Mouse (Mus musculus): ENCODE measurements around the gene Manba. TPM values are rescaled to one million over a fixed set of nuclear protein-coding genes. Genes with fewer than 3 reads are reported as not detected.
A peak's percentile ranks its signal among the peaks of the same experiment; 100 is the strongest.

Gene Manba
- total and polyA plus RNA-seq, 3 experiments = 30.9 to 35.2 (median 31.5) TPM

GRCm38 (mm10) chr3:135586060-135586459 is 100.6 kb downstream of the Manba start:
- Histone ChIP-seq H3K79me2 (replicated peaks; ENCODE audit: control insufficient read depth, extremely low read depth, insufficient read depth, poor library complexity, severe bottlenecking) (no peaks in the 10 kb centered on the region), H3K27ac (ENCODE audit: insufficient read depth, low read depth) (no peak overlapping the region), H3K4me1 (ENCODE audit: control insufficient read depth in 1 of 2, insufficient read depth in 2 of 2) (peaks cover 11 to 41% of the 10 kb centered on the region in 2 experiments), H3K4me2 (ENCODE audit: insufficient read depth, low read depth, poor library complexity, severe bottlenecking) (no peak overlapping the region), H3K36me3 (replicated peaks in 1 of 2; ENCODE audit: control insufficient read depth in 1 of 2, insufficient read depth in 1 of 2, low read length in 1 of 2) (peaks cover 63 to 76% of the 10 kb centered on the region in 2 experiments), H3K4me3 (replicated peaks in 1 of 3; ENCODE audit: low read depth in 2 of 3, low read length in 2 of 3, poor library complexity in 1 of 3) (no peak overlapping the region), H3K9ac (ENCODE audit: insufficient read depth, low read depth) (no peak overlapping the region), H3K9me3 (replicated peaks; ENCODE audit: low read length) (no peaks in the 10 kb centered on the region), H3K27me3 (replicated peaks) (no peaks in the 10 kb centered on the region)
- in situ Hi-C loops (cut with MboI; ENCODE audit: low pct_ligation_motif_present, low pct_unique_long_range_greater_than_20kb, low sequenced_read_pairs) (no loop called here), dilution Hi-C loops (cut with MboI; ENCODE audit: extremely low pct_ligation_motif_present, extremely low pct_unique_long_range_greater_than_20kb, low sequenced_read_pairs) (no loop called here)
- TF ChIP-seq ZNF384 (IDR thresholded peaks at IDR 0.05; ENCODE audit: low read depth, low read length) = peak; percentile 62
- no peak for TF ChIP-seq TBP (conservative IDR thresholded peaks at IDR 0.05; ENCODE audit: low read depth, low read length)
- no peak for DNase-seq (ENCODE audit: extremely low read depth)

- Histone ChIP-seq H3K4me3 (replicated peaks in 1 of 3; ENCODE audit: low read depth in 2 of 3, low read length in 2 of 3, poor library complexity in 1 of 3) (no peak overlapping the region), H3K27me3 (replicated peaks) (no peaks in the 10 kb centered on the region), H3K36me3 (replicated peaks in 1 of 2; ENCODE audit: control insufficient read depth in 1 of 2, insufficient read depth in 1 of 2, low read length in 1 of 2) (peaks cover 67 to 80% of the 10 kb centered on the region in 2 experiments), H3K9me3 (replicated peaks; ENCODE audit: low read length) (no peaks in the 10 kb centered on the region), H3K9ac (ENCODE audit: insufficient read depth, low read depth) (no peak overlapping the region), H3K4me1 (ENCODE audit: control insufficient read depth in 1 of 2, insufficient read depth in 2 of 2) (peaks cover 7 to 37% of the 10 kb centered on the region in 2 experiments), H3K4me2 (ENCODE audit: insufficient read depth, low read depth, poor library complexity, severe bottlenecking) (no peak overlapping the region), H3K79me2 (replicated peaks; ENCODE audit: control insufficient read depth, extremely low read depth, insufficient read depth, poor library complexity, severe bottlenecking) (no peaks in the 10 kb centered on the region), H3K27ac (ENCODE audit: insufficient read depth, low read depth) (no peak overlapping the region; the same call in 1 of the 2 replicates)
- in situ Hi-C loops (cut with MboI; ENCODE audit: low pct_ligation_motif_present, low pct_unique_long_range_greater_than_20kb, low sequenced_read_pairs) = no loop called here
- peak; percentile 60 for DNase-seq (ENCODE audit: extremely low read depth)
- dilution Hi-C loops (cut with MboI; ENCODE audit: extremely low pct_ligation_motif_present, extremely low pct_unique_long_range_greater_than_20kb, low sequenced_read_pairs) = no loop called here
- TF ChIP-seq ZKSCAN1 (IDR thresholded peaks at IDR 0.05; ENCODE audit: borderline replicate concordance, low read depth, low read length) (no peak), KAT2A (IDR thresholded peaks at IDR 0.05; ENCODE audit: insufficient replicate concordance, low read length) (no peak), ELF1 (IDR thresholded peaks at IDR 0.05; ENCODE audit: low read depth, low read length) (no peak), USF1 (IDR thresholded peaks at IDR 0.05; ENCODE audit: low read depth, low read length) (no peak), CTCF (conservative IDR thresholded peaks at IDR 0.05 in 1 of 2, IDR thresholded peaks at IDR 0.05 in 1 of 2; ENCODE audit: low read depth in 2 of 2, low read length in 2 of 2) (no peak), JUN (IDR thresholded peaks at IDR 0.05; ENCODE audit: insufficient read depth, low read depth, low read length) (no peak), USF2 (conservative IDR thresholded peaks at IDR 0.05; ENCODE audit: low read depth, low read length) (no peak), RAD21 (IDR thresholded peaks at IDR 0.05; ENCODE audit: low read depth, low read length) (no peak), E2F4 (IDR thresholded peaks at IDR 0.05; ENCODE audit: insufficient replicate concordance, low read depth, low read length) (no peak), EP300 (IDR thresholded peaks at IDR 0.05; ENCODE audit: low read length) (no peak), MEF2A (IDR thresholded peaks at IDR 0.05; ENCODE audit: borderline replicate concordance, low read depth, low read length) (no peak), UBTF (IDR thresholded peaks at IDR 0.05; ENCODE audit: low read depth, low read length) (no peak), PAX5 (IDR thresholded peaks at IDR 0.05; ENCODE audit: low read length) (no peak), ZC3H11A (IDR thresholded peaks at IDR 0.05; ENCODE audit: low read depth, low read length) (no peak), GABPA (IDR thresholded peaks at IDR 0.05; ENCODE audit: insufficient replicate concordance, low read depth, low read length) (no peak), NELFE (IDR thresholded peaks at IDR 0.05; ENCODE audit: low read depth, low read length) (no peak), MAZ (IDR thresholded peaks at IDR 0.05; ENCODE audit: low read depth, low read length) (no peak), SMC3 (IDR thresholded peaks at IDR 0.05; ENCODE audit: low read depth, low read length) (no peak)
Measured at GRCm38 (mm10) chr3:135586471-135586880, 101.1 kb downstream of the Manba start.

All from CH12.LX (cell line).